Mouse (Mus musculus) olfactory bulb, adult 2 months (tissue): ENCODE results near the gene C1qtnf6.

Experiments
- CTCF ChIP-seq: fragments of 200-500 bp; IDR thresholded peaks from 2 replicates; pipeline ENCODE4 v1.5.1; 2012; ENCODE audit warnings: low read depth, mild to moderate bottlenecking, low read length, moderate library complexity; ENCODE audit not compliant: insufficient read depth
- POLR2A ChIP-seq: fragments of 200-500 bp; IDR thresholded peaks from 2 replicates; pipeline ENCODE4 v1.6.1; 2012; ENCODE audit warnings: mild to moderate bottlenecking, low read depth, low read length, moderate library complexity; ENCODE audit not compliant: insufficient read depth

DNA sequence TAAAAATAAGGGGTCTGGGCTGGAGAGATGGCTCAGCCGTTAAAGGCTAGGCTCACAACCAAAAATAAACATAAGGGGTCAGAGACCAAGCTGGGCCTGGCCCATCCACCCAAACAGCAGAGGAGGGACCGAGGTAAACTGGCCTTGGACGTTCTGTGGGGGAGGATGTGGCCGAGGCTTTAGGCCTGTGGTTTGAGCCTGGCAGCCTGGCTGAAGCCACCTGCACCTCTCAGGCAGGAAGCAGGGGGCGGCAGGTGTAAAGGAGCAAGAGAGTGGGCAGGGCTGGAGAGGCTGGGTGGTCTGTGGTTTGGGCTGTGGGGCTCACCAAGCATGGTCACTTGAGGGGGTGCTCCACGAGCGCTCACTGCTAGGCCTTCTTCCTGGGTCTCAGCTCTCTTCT lies 19.3 kb downstream of the C1qtnf6 start:
- no peak for TF ChIP-seq CTCF
- TF ChIP-seq POLR2A: no peak
